Mouse (Mus musculus) G1E (cell line): ENCODE measurements around the gene C1qc.

Experiments used
- CTCF ChIP-seq: IDR thresholded peaks from 2 replicates; pipeline ENCODE4 v1.5.1; 2012; ENCODE audit warnings: low read depth, low read length, inconsistent platforms, mixed read lengths
- GATA2 ChIP-seq: IDR thresholded peaks from 2 replicates; pipeline ENCODE4 v1.6.1; 2012; ENCODE audit warnings: low read depth, low read length, inconsistent platforms, borderline replicate concordance
- POLR2AphosphoS5 ChIP-seq: IDR thresholded peaks from 2 replicates; pipeline ENCODE4 v1.6.1; 2012; ENCODE audit warnings: low read depth, low read length, inconsistent platforms; ENCODE audit not compliant: insufficient replicate concordance
- TAL1 ChIP-seq: conservative IDR thresholded peaks from 2 replicates; pipeline ENCODE4 v1.6.1; 2012; ENCODE audit warnings: low read depth, low read length, inconsistent platforms, mixed read lengths

GRCm38 (mm10) chr4:136876971-136877370 lies 15.9 kb downstream of the C1qc start:
- TF ChIP-seq CTCF (no peak), TAL1 (no peak), GATA2 (no peak), POLR2AphosphoS5 (no peak)
